Mouse (Mus musculus) hindbrain, embryonic 16.5 days (tissue): ENCODE measurements around the gene Ddx52. TPM values are rescaled to one million over a fixed set of nuclear protein-coding genes. Genes with fewer than 3 reads are reported as not detected.

ENCODE experiments used
- ATAC-seq: fragments of 200-750 bp; cut with Nextera tagmentation; 2 replicates; pipeline ENCODE4 v1.8.0; 2017; ENCODE audit warnings: moderate TSS enrichment, moderate library complexity
- H3K27ac ChIP-seq: fragments of 300-500 bp; sonication (generic); 2 replicates; pipeline ENCODE4 v1.5.1; 2014; ENCODE audit warnings: low read depth, mild to moderate bottlenecking, control low read depth, low read length, moderate library complexity
- H3K27me3 ChIP-seq: fragments of 300-500 bp; sonication (generic); replicated peaks from 2 replicates; pipeline ENCODE4 v1.6.1; 2014; ENCODE audit warnings: low read length; ENCODE audit not compliant: control insufficient read depth, insufficient read depth
- H3K36me3 ChIP-seq: fragments of 300-500 bp; sonication (generic); 2 replicates; pipeline ENCODE4 v1.6.1; 2014; ENCODE audit warnings: mild to moderate bottlenecking, low read length, moderate library complexity, mixed read lengths; ENCODE audit not compliant: control insufficient read depth, insufficient read depth
- H3K4me1 ChIP-seq: fragments of 300-500 bp; sonication (generic); 2 replicates; pipeline ENCODE4 v1.6.1; 2014; ENCODE audit warnings: low read depth, low read length; ENCODE audit not compliant: control insufficient read depth, insufficient read depth
- H3K4me2 ChIP-seq: fragments of 300-500 bp; sonication (generic); 2 replicates; pipeline ENCODE4 v1.6.1; 2014; ENCODE audit warnings: mild to moderate bottlenecking, low read length, control low read depth, moderate library complexity
- H3K4me3 ChIP-seq: fragments of 300-500 bp; sonication (generic); 2 replicates; pipeline ENCODE4 v1.5.1; 2014; ENCODE audit warnings: mild to moderate bottlenecking, low read length, control low read depth, moderate library complexity
- H3K9ac ChIP-seq: fragments of 300-500 bp; sonication (generic); 2 replicates; pipeline ENCODE4 v1.6.1; 2014; ENCODE audit warnings: low read depth, mild to moderate bottlenecking, control low read depth, low read length, moderate library complexity
- H3K9me3 ChIP-seq: fragments of 300-500 bp; sonication (generic); 2 replicates; pipeline ENCODE4 v1.6.1; 2014; ENCODE audit warnings: mild to moderate bottlenecking, low read length, moderate library complexity; ENCODE audit not compliant: control insufficient read depth
- WGBS: fragments of 180-500 bp; shearing (Covaris S2); extraction: QIAGEN DNeasy Blood & Tissue Kit; methylation state at CpG from one replicate; pipeline ENCODE4 v1.1.7; 2014; 5-methylcytosine and 5-hydroxymethylcytosine counted together
- polyA plus RNA-seq: library from polyadenylated mRNA; unstranded; fragments of >200 nt; fragmentation: Nextera tagmentation; extraction: Ambion mirVana; gene quantifications from 2 replicates; pipeline ENCODE4 v1.2.1, GENCODE M21; 2015

Ddx52 gene
- polyA plus RNA-seq, 1 experiment from 2014 or later = 20.7 TPM

DNA sequence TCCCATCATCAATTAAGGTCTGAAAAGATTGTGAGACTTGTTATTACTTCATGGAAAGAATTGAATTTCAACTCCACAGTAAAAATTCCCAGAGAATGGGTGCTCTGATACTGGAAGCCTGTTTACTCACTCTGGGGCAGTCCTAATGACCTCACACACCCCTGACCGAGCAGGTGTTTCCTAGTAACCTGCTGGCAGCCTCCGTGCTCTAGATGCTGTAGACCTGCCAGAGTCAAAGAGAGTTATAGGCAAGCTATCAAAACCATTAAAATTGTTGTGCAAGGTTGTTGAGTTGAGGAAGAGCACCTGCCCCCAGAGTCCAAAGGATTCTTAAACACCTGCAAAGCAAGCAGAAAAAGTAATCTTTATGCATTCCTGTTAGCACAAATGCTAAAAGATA is 19.3 kb upstream of the Ddx52 start:
- Histone ChIP-seq H3K27ac (no peak overlapping the region), H3K9ac (no peak overlapping the region), H3K4me1 (no peaks in the 10 kb centered on the region), H3K9me3 (no peaks in the 10 kb centered on the region), H3K27me3 (0 out of 2 replicates have a peak, but pooled peaks cover 2% of the 10 kb centered on the region), H3K4me3 (no peak overlapping the region), H3K36me3 (no peaks in the 10 kb centered on the region), H3K4me2 (no peak overlapping the region)
- no peak for ATAC-seq
- 74% methylated on average over 2 of the region's 2 CpGs for WGBS

DNA sequence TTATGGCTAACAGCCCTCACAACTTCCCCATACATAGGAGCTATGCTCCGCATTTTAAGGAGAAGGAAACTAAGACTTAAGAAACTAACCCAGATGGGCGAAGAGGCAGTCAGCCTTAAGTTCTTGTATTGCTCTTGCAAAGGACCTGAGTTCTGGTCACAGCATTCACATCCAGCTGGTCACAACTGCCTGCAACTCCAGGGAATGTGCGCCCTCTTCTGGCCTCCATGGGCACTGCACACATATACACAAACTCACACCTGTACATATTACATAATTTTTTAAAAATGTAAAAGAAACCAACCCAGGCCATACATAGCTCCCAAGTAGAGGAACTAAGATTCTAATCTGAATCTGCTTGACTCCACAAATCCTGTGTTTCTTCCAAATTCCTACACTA is 14.8 kb upstream of the Ddx52 start:
- no peak overlapping the region for H3K4me2 ChIP-seq
- WGBS = 56% methylated on average over 3 of the region's 3 CpGs
- H3K27me3 ChIP-seq = 0 out of 2 replicates have a peak, but pooled peaks cover 2% of the 10 kb centered on the region
- H3K4me1 ChIP-seq = no peaks in the 10 kb centered on the region
- no peak for ATAC-seq
- no peak overlapping the region for H3K9ac ChIP-seq
- H3K9me3 ChIP-seq = no peaks in the 10 kb centered on the region
- H3K36me3 ChIP-seq = no peaks in the 10 kb centered on the region
- H3K27ac ChIP-seq = no peak overlapping the region
- no peak overlapping the region for H3K4me3 ChIP-seq

DNA sequence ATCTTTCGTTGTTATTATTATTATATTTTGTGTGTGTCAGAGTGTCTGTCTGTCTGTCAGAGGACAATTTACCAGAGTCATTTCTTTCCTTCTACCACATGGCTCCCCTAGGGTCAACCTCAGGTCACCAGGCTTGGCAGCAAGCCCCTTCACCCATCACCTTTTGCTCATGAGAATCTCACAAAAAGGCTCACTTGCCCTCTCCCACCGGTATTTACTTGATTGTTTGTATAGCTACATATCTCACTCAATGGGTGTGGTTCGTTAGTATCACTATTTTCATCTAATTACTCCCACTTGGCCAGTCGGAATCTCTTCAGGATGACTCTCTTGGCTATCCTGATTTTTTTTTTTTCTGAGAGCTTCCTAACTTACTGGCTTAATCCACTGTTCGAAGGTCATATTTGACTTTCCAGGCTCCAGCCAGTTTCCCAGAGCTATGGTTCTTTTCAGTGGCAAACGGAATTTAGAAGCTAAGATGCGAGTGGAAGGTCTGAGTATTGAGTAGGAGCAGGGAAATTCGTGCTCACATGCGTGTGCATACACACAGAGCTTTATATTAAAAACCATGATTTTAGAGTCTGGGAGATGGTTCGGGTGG is 9.3 kb upstream of the Ddx52 start:
- Histone ChIP-seq H3K9ac (no peak overlapping the region), H3K27me3 (peaks cover 2% of the 10 kb centered on the region; the same call in 1 of the 2 replicates), H3K4me3 (no peak overlapping the region), H3K4me1 (no peaks in the 10 kb centered on the region), H3K9me3 (no peaks in the 10 kb centered on the region), H3K36me3 (no peaks in the 10 kb centered on the region), H3K27ac (no peak overlapping the region), H3K4me2 (no peak overlapping the region)
- 83% methylated on average over 10 of the region's 10 CpGs for WGBS
- no peak for ATAC-seq

DNA sequence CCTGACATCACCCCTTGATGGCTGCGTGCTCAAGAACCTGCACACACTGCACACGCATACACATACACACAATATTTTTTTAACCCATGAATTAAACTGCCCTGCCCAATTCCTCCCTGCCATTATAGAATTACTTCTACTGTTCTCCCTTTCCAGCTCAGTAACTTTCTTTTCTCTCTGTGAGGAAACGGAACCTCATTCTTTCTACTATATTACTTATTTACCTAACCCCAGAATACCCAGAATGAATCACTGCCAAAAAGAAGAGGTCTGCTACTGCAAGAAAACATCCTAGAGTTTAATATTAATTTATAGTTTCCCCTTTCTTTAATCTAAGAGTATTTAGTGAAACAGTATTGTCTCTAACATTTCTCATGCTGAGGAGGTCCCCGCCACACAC is 8.5 kb upstream of the Ddx52 start:
- Histone ChIP-seq H3K9me3 (no peaks in the 10 kb centered on the region), H3K4me3 (no peak overlapping the region), H3K27ac (no peak overlapping the region), H3K4me1 (no peaks in the 10 kb centered on the region), H3K36me3 (no peaks in the 10 kb centered on the region), H3K27me3 (peaks cover 3% of the 10 kb centered on the region; the same call in 1 of the 2 replicates), H3K9ac (no peak overlapping the region), H3K4me2 (no peak overlapping the region)
- WGBS = 88% methylated on average over 4 of the region's 4 CpGs
- no peak for ATAC-seq

DNA sequence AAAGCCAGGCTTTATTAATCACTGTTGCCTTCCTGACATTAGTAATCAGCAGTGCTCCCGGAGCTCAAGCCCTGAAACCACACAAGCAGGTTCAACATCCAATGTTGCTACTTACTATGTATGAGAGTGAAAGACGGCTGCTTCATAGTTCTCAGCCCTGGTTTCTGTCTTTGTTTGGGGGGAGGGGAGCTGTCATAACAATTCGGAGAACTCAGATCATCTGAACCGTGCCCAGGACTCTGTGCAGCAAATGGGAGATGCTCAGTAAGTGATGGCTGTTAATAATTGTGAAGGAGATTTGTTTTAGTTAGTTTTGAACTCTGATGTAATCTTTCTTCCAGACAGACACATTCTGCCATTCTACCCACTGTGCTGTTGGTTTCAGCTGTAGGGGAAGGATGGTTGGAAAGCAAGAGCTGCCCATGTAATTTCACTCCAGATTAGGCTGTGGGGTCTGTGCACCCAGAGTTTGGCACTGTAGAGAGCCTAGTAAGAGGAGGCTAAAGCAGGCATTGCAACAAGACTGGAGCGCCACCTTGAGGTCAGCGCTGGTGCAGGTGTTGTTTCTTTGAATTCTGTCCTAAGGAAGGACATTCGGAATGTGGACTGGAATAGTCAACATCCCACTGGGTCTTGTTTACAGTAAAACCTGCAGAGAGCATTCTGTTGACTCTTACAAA is 5.7 kb upstream of the Ddx52 start:
- H3K9ac ChIP-seq = no peak overlapping the region
- H3K4me2 ChIP-seq = no peak overlapping the region
- peaks cover 3% of the 10 kb centered on the region; the same call in 1 of the 2 replicates for H3K27me3 ChIP-seq
- no peak overlapping the region for H3K27ac ChIP-seq
- WGBS = 22% methylated on average over 7 of the region's 7 CpGs
- H3K36me3 ChIP-seq = no peaks in the 10 kb centered on the region
- H3K4me3 ChIP-seq = no peak overlapping the region
- H3K9me3 ChIP-seq = no peaks in the 10 kb centered on the region
- H3K4me1 ChIP-seq = no peaks in the 10 kb centered on the region
- ATAC-seq = peak; percentile 40; the same call in 1 of the 2 replicates

DNA sequence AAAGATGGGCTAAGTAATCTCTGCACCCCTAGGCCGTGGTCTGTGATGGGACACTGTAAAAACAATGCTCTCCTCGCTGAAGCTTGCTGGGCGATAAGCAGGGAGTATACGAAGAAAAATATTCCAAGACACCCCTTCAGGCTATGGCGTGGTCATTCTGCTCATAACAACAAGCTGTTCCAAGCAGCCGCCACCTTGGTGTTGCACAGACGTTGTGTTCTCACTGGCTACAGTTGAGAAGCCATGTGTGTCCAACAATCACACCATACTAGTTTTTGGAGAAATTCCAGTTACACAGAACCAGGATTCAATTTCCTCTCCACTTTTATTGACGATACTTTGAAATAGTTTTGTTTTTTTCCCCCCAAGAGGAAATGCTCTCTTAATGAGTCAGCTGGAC is 3.3 kb upstream of the Ddx52 start:
- Histone ChIP-seq H3K27me3 (peaks cover 3% of the 10 kb centered on the region; the same call in 1 of the 2 replicates), H3K9ac (no peak overlapping the region), H3K36me3 (no peaks in the 10 kb centered on the region), H3K27ac (no peak overlapping the region), H3K4me2 (no peak overlapping the region), H3K4me1 (peaks cover 11% of the 10 kb centered on the region), H3K9me3 (no peaks in the 10 kb centered on the region), H3K4me3 (no peak overlapping the region)
- no peak for ATAC-seq
- 84% methylated on average over 8 of the region's 8 CpGs for WGBS

DNA sequence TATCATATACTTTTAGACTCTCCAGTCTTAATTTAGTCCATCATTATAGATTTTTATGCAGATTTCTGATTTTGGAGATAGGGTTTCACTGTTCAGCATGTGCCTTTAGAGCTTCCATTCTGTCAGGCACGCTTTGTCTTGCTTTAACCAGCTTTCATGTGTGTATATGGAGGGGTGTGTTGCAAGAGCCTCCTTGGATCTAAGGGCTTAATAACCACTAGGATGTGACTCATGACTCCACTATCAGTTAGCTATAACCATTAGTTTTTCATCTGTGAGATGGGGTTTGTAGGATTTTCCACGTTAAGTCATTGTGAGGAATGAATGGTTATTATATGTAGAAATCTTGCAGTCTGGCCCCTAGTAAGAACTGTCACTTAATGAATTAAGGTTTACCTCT is 15.0 kb downstream of the Ddx52 start:
- Histone ChIP-seq H3K36me3 (peaks cover 46% of the 10 kb centered on the region), H3K4me3 (no peak overlapping the region)

DNA sequence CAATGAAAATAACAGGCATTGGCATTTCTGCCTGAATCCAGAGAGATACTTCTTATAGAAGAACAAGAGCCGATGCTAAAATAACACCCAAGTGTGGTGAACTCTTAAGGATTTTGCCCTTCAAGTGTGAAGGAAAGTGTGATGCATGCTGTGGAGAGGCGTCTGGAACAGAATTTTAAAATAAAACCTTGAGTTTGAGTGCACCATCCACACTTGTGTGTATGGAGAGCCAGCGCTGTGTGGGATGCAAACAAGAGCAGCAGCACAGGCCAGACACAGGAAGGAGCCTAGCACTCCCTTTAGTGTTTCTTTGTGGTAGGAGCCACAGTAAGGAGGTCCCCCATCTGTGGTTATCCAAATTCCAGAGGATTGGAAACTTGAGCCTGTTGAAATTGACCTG is 20.1 kb downstream of the Ddx52 start:
- Histone ChIP-seq H3K4me3 (no peak overlapping the region), H3K9me3 (no peaks in the 10 kb centered on the region), H3K27me3 (no peaks in the 10 kb centered on the region), H3K9ac (no peak overlapping the region), H3K4me1 (peaks cover 14% of the 10 kb centered on the region), H3K27ac (no peak overlapping the region), H3K36me3 (peaks cover 23% of the 10 kb centered on the region), H3K4me2 (no peak overlapping the region)
- WGBS = 92% methylated on average over 3 of the region's 3 CpGs
- ATAC-seq = no peak

More for the DNA sequence above, 15.0 kb downstream of the Ddx52 start:
- Histone ChIP-seq H3K27ac (no peak overlapping the region), H3K4me2 (no peak overlapping the region), H3K4me1 (no peaks in the 10 kb centered on the region), H3K27me3 (no peaks in the 10 kb centered on the region), H3K9me3 (no peaks in the 10 kb centered on the region), H3K9ac (no peak overlapping the region)
- no peak for ATAC-seq
- WGBS = 97% methylated on average over 2 of the region's 2 CpGs

DNA sequence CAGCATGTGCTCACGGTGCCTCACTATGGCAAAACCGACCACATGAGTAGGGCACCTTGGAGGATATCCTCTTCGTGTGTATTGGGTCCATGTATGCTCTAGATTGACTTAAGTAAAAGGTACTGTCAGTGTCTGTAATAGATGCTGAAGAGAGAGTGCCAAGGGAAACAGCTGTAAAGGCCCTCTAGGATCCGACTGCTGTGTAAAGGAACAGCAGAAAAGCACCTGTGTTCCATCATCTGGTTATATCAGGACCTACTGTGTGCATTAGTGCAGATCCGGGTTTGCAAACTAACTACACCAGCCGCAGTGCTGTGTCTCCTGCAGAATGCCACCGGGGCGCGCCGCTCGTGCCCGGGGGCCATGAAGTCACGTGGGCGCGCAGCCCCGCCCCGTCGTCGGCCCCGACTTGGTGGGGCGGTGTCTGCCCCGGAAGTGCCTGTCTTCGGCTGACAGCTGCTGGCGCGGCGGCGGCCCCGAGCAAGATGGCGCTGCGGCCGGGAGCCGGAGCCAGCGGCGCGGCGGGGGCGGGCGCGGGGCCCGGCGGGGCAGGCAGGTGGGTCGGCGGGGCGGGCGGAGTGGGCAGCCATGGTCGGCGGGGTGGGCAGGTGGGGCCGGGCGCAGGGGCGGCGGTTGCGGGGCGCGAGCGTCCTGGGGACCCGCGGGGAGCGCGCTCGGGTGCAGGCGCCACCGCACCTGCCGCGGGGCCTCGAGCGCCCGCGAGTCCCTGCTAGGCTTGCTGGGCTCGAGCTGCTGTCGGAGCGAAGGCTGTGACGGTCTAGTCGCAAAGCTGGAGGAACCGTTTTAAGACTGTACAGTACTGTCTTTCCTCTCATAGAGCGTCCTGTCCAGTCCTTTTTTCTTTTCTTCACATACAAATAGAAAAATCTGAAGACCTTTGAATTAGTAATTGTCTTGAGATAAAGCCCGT is 22.4 kb downstream of the Ddx52 start, which contains the start of gene Synrg:
Gene Synrg, plus strand, starts transcription at position 438 of the 931 bp plus-strand sequence.
- 2% methylated on average over 50 of the region's 76 CpGs for WGBS
- Histone ChIP-seq H3K9me3 (no peaks in the 10 kb centered on the region), H3K36me3 (peaks cover 19% of the 10 kb centered on the region), H3K4me2 (peak within 1 kb of the TSS; percentile 60), H3K4me1 (peaks cover 17% of the 10 kb centered on the region), H3K27ac (peak within 1 kb of the TSS; percentile 92), H3K27me3 (no peaks in the 10 kb centered on the region), H3K4me3 (peak within 1 kb of the TSS; percentile 74), H3K9ac (peak within 1 kb of the TSS; percentile 78)
- peak; percentile 98 for ATAC-seq
